Mouse (Mus musculus) thymus, postnatal 36 days (tissue): ENCODE results near the gene Espnl.

ENCODE experiments used
- DNase-seq, 2 experiments: peaks; one replicate each; pipeline ENCODE4 v3.0.0; 2022; ENCODE audit warnings: mixed read lengths in 2 of 2

Espnl gene

DNA sequence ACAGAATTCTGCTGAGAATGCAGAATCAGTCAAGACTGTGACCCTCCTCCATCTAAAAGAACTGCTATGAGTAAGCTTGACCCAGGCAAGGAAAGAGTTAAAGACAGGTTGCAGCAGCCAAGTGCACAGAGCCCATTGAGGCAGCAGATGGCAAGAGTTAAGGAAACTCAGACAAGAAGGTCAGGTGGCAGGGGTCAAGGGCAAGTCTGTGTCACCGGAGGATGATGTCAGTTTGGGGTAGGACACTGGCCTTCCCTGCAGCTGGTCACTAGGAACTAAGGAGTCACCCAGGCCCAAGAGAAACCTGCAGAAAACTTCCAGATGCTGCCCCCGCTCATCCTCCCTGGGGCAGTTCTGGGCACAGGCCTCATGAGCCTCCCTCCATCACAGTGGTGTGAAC, 2.8 kb downstream of the Espnl start:
- DNase-seq: no peak

DNA sequence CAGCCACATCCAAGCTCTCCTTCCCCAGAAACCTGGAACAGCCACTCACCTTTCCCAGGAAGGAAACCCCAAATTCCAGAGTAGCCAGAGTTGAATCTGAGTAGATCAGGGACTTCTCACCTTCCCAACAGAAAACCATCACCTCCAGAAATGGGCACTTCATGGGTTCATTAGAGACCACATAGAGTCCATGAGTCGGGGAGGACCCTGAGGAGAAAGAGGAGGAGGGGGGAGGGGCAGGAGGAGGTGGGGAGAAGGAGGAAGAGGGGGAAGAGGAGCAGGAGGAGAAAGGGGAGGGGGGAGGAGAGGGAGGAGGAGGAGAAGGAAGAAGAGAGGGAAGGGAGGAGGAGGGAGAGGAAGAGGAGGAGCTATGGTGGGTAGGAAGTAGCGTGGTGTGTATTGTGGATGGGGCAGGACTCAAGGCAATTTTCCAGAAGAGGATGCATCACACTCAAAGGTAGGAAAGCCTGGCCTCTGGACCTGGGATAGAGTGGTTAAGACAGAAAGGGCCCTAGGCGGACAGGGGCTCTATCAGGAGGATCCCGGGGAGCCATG, 3.7 kb downstream of the Espnl start:
- no peak for DNase-seq

- no peak for DNase-seq
These were observed 10.2 kb downstream of the Espnl start for GRCm38 (mm10) chr1:91332102-91332501.

- DNase-seq: no peak
These were observed 11.7 kb downstream of the Espnl start for GRCm38 (mm10) chr1:91333582-91333981.

DNA sequence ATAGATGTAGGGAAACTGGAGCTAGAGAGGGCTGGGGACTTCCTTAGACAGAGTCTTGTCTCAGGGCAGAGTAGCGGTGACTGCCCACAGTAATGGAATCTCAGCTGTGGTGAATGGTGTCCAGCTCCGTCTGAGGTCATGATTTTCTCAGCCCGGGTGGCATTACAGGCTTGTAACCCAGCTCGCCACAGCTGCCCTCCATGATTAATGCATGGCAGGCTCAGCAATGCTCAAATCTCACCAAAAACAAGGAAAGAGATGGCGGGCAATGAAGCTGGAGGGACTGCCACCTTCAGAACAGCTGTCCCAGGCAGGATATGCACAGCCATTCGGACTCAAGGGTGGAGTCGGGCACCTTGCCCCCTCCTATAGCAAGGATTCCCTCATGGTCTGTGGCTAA, 15.5 kb downstream of the Espnl start:
- DNase-seq: no peak

DNA sequence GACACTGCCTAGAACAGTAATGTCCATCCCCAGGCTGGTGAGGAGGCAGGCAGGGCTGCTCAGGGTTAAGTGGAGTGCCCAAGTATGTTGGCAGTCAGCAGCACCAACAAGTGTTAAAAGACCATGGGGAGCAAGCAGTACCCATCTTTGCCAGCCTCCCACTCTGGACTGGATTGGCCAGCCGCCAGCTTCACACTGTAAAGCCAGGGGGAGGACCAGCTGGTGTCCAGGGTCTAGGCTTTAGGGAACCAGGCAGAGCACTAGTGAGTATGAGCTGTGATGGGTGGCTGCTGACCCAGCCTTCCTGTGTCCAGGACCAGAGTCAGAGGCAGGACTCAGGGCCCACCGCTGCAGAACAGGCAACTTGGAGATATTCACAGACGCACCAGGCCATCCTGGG, 22.1 kb downstream of the Espnl start:
- no peak for DNase-seq

DNA sequence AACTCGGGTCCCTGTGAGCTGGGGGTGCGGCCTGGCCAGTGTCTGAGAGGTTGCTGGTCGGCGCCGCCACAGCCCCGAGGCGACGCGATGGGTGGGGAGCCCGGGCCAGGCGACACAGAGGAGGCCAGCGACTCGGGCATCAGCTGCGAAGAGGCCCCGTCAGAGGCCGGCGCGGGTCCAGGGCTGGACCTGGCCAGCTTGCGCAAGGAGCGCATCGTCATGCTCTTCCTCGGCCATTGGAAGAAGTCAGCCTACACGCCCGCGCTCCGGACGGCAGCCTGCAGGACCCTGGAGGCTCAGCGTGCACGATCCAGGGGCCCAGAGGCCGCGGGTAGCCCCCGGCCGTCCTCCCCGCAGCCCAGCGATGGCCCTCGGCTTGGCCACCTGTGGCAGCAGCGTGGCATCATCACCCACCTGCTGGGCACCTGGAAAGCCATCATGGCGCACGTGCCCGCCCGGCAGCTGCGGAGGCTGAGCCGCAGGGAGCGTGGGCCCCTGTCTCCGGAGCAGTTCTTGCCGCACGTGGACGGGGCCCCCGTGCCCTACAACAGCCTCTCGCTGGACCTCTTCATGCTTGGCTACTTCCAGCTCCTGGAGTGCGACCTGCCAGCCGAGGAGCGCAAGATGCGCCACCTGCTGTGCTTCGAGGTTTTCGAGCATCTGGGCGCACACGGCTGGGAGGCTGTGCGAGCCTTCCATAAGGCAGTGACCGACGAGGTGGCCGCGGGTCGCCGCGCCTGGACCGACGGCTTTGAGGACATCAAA, 23.2 kb downstream of the Espnl start:
- no peak for DNase-seq

- peak; percentile 55 for DNase-seq
These were observed 25.0 kb downstream of the Espnl start for GRCm38 (mm10) chr1:91346892-91347291.

- DNase-seq: no peak
These were observed 29.0 kb downstream of the Espnl start, which contains the start of gene Klhl30 for GRCm38 (mm10) chr1:91350841-91351240. Klhl30 (plus strand) TSS chr1:91351016.

- DNase-seq: no peak
These were observed 29.4 kb downstream of the Espnl start for GRCm38 (mm10) chr1:91351249-91351648.

DNA sequence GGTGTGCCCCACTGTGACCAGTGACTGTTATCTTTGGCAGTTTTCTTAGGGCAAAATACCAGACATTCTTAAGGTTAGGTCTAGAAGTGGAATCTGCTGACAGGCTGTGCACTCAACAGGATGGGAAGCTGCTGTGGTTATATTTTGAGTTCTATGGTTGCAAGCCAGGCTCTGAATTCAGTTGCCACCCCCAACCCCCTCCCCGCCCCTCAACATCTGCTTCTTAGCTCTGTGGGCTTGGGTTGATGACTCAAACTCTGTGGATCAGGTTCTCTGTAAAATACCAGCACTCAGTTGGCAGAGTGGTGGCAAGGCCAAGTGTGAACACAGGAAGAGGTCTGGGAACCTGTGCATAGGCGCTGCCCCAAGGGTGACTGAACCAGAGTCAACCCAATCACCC, 30.4 kb downstream of the Espnl start:
- DNase-seq: no peak

DNA sequence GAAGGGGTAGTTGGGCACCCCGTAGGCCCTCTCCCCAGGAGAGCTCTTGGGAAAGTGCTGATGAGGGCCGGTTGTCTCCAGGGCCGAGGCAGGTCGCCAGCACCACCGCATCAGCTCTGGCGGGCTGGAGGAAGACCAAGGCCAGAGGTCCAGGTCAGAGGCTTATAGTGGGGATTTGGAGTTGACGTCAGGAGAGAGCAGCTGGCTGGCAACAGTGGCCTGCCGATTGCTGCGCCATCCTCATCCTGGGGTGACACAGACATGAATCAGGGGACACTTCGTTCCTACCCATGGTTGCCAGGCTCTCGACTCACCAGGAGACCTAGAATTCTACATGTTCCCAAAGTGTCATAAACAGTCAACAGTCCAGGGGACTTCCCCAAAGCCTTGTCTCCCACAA, 34.2 kb downstream of the Espnl start:
- no peak for DNase-seq

- DNase-seq: no peak
These were observed 40.2 kb downstream of the Espnl start for GRCm38 (mm10) chr1:91362113-91362512.

DNA sequence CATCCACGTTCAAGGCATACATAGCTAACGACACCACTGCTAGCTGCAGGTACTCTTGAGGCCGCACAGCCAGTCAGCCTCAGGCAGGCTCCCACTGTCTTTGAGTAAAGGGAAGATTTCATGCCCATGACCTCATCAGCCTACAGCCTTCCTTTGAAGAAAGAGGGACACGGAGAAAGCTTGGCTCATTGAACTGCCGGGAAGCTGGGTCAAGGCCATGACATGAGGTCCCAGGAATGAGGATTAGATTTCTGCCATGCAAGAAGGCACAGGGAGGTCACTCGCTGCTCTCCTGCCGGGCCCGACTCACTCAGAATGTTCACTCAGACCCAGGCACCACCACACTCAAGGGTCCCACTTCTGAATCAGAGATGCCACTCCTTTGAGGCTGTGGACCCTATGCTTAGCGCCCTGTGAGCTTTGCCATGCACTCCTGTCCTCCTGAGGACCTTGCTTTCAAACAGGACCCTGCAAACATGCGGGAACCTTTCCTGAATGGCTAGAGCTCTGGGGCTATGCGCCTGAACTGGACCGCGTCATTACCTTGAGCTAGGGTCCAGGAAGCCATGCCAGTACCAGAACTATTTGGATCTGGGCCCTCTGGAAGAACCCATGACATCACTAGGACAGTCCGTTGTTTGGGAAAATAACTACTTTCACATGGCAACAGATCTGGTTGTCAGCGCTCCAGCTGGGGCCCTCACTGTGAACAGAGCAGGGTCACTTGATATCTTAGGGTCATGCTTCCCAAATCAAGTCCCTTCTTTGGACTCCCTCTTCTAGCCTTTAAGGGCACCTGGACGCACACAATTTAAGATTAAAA, 43.2 kb downstream of the Espnl start:
- DNase-seq: no peak

- no peak for DNase-seq
These were observed 43.9 kb downstream of the Espnl start for GRCm38 (mm10) chr1:91365816-91366214.

GRCm38 (mm10) chr1:91366215-91367108, 44.6 kb downstream of the Espnl start, which contains the start of gene Erfe:
Erfe (plus strand) TSS chr1:91366430.
- DNase-seq: peak; percentile 79 to 80

- DNase-seq: no peak
These were observed 45.4 kb downstream of the Espnl start for GRCm38 (mm10) chr1:91367295-91367694.

DNA sequence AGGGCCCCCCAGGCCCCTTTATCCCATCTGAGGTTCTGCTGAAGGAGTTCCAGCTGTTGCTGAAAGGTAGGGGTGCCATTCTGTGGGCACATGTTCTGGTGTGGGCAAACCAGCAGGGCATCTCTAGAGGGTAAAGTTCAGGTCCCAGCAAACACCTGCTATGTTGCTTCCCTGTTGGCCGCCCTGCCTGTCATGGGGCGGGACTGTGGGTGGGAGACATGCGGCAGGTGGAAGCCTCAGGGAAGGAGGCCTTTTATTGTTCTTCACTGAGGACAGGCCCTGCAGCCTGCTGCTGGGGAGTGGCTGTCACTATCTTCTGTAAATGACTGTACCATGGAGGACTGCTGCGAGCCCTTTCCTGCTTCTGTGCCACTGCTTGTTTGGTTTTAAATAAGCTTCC, 47.5 kb downstream of the Espnl start:
- no peak for DNase-seq

GRCm38 (mm10) chr1:91370055-91370454, 48.2 kb downstream of the Espnl start:
- no peak for DNase-seq

DNA sequence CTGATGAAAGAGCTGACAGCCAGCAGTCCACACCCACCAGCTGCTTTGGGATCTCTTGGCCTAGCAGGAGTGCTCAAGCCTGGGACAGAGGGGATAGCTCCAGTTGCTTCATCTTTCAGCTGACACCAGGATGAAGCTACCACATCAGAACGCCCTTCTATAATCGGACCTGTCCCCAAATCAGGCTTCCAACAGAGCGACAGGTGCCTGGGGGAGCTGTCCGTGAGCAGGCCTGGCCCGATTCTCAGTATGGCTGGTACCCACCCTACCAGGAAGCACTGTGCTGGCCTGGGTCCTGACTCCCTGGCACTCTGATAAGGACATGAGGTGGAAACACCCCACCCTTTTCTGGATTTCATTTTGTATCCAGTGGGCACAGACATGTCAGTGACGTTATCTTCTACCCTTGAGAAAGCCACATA, 51.5 kb downstream of the Espnl start:
- DNase-seq: no peak

DNA sequence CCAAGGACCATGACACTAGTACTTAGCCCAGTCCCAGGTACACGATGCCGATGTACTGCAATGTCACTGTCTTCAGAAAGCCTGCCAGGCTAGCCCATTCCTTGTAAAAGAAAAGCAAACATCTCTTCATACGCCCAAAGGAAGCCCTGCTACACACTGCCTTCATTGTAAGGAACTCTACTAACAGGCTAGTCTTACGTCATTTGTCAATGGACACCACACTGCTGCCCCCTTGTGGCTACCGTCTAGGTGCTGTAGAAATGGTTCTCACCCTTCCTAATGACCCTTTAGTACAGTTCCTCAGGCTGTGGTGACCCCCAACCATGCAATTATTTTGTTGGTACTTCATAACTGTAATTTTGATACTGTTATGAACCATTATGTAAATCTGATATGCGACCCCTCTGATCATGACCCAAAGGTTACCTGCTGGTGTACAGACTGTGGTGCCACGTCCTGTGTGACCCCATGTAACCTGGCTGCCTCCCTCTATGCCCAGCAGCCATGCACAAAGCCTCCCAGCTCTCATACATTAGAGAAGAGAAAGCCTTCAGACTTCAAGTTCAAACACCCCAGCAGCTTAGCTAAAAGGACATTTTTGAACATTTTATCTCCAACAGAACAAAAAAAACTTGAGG, 58.7 kb downstream of the Espnl start:
- DNase-seq: peak; percentile 57 to 69

DNA sequence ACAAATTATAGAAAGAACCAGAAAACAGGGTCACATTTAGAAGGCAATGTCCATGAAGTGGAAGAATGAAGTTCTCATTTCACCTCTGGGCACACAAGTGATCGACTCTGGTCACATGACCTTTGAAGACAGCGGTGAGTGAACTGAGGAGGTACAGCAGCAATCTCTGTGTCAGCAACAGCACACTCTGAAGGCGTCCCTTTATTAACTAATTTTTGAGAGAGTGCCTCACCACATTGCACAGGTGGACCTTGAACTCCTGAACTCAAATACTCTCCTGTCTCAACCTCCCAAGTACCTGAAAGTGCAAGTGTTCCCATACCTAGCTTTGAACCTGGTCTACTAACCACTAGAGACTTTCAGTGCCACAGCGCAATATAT, 59.2 kb downstream of the Espnl start:
- DNase-seq: no peak
